Mouse (Mus musculus) hindbrain, embryonic 13.5 days (tissue): ENCODE measurements at regions not wholly inside any gene's neighbourhood (a gene's known extent, or its start where the extent isn't known, plus 50 kb on each side); places are given as distances from the start of the nearest gene placed in this dataset.

ENCODE experiments used
- ATAC-seq: fragments of 200-750 bp; cut with Nextera tagmentation; 2 replicates; pipeline ENCODE4 v1.8.0; 2017; ENCODE audit warnings: moderate TSS enrichment; ENCODE audit not compliant: low FRiP score
- H3K27ac ChIP-seq: fragments of 300-500 bp; sonication (generic); 2 replicates; pipeline ENCODE4 v1.5.1; 2015; ENCODE audit warnings: inconsistent platforms, mild to moderate bottlenecking, moderate library complexity
- H3K27me3 ChIP-seq: fragments of 300-500 bp; sonication (generic); 2 replicates; pipeline ENCODE4 v1.6.1; 2015; ENCODE audit warnings: mild to moderate bottlenecking, inconsistent platforms
- H3K36me3 ChIP-seq: fragments of 300-500 bp; sonication (generic); 2 replicates; pipeline ENCODE4 v1.6.1; 2015; ENCODE audit warnings: mild to moderate bottlenecking, inconsistent platforms
- H3K4me1 ChIP-seq: fragments of 300-500 bp; sonication (generic); replicated peaks from 2 replicates; pipeline ENCODE4 v1.6.1; 2015; ENCODE audit warnings: inconsistent platforms
- H3K4me2 ChIP-seq: fragments of 300-500 bp; sonication (generic); 2 replicates; pipeline ENCODE4 v1.6.1; 2015; ENCODE audit warnings: inconsistent platforms, mild to moderate bottlenecking, moderate library complexity
- H3K4me3 ChIP-seq: fragments of 300-500 bp; sonication (generic); 2 replicates; pipeline ENCODE4 v1.5.1; 2015; ENCODE audit warnings: mild to moderate bottlenecking, inconsistent platforms
- H3K9ac ChIP-seq: fragments of 300-500 bp; sonication (generic); 2 replicates; pipeline ENCODE4 v1.6.1; 2015; ENCODE audit warnings: mild to moderate bottlenecking, inconsistent platforms
- H3K9me3 ChIP-seq: fragments of 300-500 bp; sonication (generic); 2 replicates; pipeline ENCODE4 v1.6.1; 2016; ENCODE audit warnings: inconsistent platforms
- WGBS: fragments of 180-500 bp; shearing (Covaris S2); methylation state at CpG from one replicate; pipeline ENCODE4 v1.1.7; 2015; 5-methylcytosine and 5-hydroxymethylcytosine counted together

DNA sequence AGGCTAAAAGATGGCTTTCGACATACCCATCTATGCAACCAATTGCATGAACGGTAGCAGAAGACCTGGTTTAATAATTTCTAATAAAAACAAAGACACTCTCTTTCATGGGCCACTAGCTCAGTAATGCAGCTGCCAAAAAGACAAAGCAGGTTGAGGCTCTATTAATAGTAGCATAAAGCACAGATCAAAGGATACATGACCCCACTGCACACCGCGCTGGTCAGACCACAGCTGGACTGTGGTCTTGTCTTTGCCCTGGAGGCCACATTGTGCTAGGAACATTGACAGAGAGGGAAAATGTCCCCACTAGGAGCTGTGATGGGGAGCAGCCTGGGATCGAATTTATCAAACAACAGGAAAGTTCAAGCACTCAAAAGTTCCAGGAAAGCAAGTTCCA, 79.3 kb upstream of the Ntf3 start:
- H3K4me3 ChIP-seq: no peak overlapping the region
- ATAC-seq: no peak
- 32% methylated on average over 5 of the region's 5 CpGs for WGBS
- no peak overlapping the region for H3K4me2 ChIP-seq
- H3K36me3 ChIP-seq: no peaks in the 10 kb centered on the region
- H3K9ac ChIP-seq: no peak overlapping the region
- H3K9me3 ChIP-seq: no peaks in the 10 kb centered on the region
- no peak overlapping the region for H3K27ac ChIP-seq
- H3K4me1 ChIP-seq: no peaks in the 10 kb centered on the region
- no peaks in the 10 kb centered on the region for H3K27me3 ChIP-seq

DNA sequence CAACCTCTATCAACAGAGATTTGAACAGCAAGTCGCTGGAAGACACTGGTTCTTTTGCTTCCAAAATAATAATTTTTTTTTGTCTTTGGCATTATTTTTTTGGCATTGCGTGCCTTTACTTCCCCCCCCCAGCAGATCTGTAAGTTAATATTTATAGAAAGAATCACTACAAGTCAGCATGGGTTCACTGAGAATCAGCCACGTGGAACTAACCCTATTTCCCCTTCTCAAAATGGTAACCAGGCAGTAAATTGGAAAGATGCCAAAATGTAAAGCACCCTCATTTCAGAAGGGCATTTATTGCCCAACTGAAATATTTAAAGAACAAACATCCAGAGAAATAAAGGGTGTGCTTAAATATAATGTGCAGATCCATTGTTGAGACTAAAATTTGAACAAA, 78.7 kb upstream of the Ntf3 start:
- no peaks in the 10 kb centered on the region for H3K4me1 ChIP-seq
- H3K4me2 ChIP-seq: no peak overlapping the region
- WGBS: 45% methylated on average over 3 of the region's 3 CpGs
- H3K36me3 ChIP-seq: no peaks in the 10 kb centered on the region
- H3K9ac ChIP-seq: no peak overlapping the region
- H3K9me3 ChIP-seq: no peaks in the 10 kb centered on the region
- no peak overlapping the region for H3K27ac ChIP-seq
- ATAC-seq: no peak
- no peak overlapping the region for H3K4me3 ChIP-seq
- H3K27me3 ChIP-seq: no peaks in the 10 kb centered on the region

DNA sequence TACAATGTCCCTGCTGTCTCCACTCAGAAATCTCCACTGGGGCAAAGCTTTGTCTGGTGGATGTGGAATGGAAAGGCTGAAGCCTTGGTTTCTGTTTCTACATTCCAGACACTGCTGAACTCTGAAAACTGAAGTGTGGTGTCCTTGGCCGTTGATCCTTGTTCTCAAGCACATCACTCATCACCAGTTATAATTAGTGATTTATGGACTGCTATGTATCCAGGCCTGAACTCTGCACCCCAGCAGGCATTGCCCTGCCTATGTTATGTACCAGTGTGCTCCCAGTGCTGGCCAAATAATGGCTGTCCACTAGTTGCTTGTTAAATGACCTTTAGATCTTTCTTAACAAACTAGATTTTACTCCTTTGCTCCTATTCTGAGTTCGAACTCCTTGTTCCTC, 75.6 kb upstream of the Ntf3 start:
- Histone ChIP-seq H3K4me3 (no peak overlapping the region), H3K27ac (no peak overlapping the region), H3K27me3 (no peaks in the 10 kb centered on the region), H3K9ac (no peak overlapping the region), H3K4me1 (no peaks in the 10 kb centered on the region), H3K36me3 (no peaks in the 10 kb centered on the region), H3K4me2 (no peak overlapping the region), H3K9me3 (no peaks in the 10 kb centered on the region)
- no peak for ATAC-seq
- 88% methylated on average over 2 of the region's 2 CpGs for WGBS

DNA sequence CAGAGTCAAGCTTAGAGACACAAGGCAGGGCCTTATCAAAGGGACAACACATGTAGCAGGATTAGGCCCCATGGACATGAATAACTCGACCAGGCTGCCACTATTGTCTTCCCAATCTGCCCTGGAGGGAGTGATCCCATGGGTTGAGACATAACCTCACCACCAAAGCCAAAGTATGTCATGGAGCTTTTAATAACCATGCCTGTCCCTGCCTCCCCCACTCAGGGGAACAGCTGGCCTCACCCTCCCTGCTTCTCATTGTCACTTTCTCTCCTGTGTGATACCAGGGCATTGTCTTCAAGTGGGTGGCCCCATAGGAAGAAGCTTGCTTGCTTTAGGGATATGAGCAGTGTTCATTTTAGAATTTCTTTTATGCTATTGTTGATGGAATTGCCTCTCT, 73.5 kb upstream of the Ntf3 start:
- Histone ChIP-seq H3K36me3 (no peaks in the 10 kb centered on the region), H3K4me3 (no peak overlapping the region), H3K27ac (no peak overlapping the region), H3K27me3 (no peaks in the 10 kb centered on the region), H3K4me1 (no peaks in the 10 kb centered on the region), H3K9ac (no peak overlapping the region), H3K4me2 (no peak overlapping the region), H3K9me3 (no peaks in the 10 kb centered on the region)
- ATAC-seq: no peak
- WGBS: 42% methylated on average over 1 of the region's 1 CpGs
